23 mouse cellular contexts compared by ENCODE assay signal in the genomic region with DNA sequence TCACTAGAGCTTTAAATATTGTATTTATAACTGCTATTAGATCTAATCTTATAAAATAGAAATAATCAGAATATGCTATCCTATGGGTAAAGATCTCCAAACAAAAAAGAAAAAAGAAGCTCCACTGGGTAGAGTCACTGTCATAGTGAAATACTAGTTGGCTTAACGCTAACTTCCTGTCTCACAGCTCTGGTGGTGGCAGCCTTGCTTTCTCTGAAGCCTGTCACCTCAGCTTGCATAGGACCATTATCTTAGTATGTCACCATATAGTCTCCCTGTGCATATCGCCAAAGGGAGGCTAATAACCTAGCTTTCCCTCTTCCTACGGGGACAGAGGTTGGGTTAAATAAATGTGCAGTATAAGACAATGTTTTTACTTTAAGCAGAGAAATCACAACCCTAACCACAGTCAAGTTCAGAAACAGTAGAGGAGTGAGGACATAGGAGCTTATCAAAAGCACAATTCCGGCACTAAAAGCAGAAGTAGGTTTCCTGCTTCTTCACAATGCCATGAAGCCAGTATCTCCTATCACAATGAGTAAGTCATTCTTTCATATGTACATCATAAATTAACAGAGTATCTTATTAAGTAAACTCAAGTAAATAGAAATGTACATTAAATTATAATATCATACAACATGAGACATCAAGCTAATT.
DNase-seq lines count a peak whose midpoint lies in the region; ATAC-seq lines count a peak whose summit lies in the region.
"Had no signal": no experiment of that assay in that cellular context is flagged by ENCODE, and none has a peak within 500 bp of the region (broad histone marks: within the 10 kb centered on the region; RNA-seq: fewer than 3 reads in every experiment).

No protein-coding gene starts in this region.

- no peaks in the 10 kb centered on the region for H3K36me3 ChIP-seq in midbrain, embryonic 11.5 days (ENCODE audit: control insufficient read depth, insufficient read depth, low read length)
- H3K36me3 ChIP-seq: embryonic facial prominence, embryonic 13.5 days; heart, embryonic 10.5 days; hindbrain, embryonic 10.5 days; intestine, embryonic 15.5 days had no signal

- no peak overlapping the region for H3K27ac ChIP-seq in midbrain, embryonic 11.5 days (ENCODE audit: low read depth, low read length)
- H3K27ac ChIP-seq: embryonic facial prominence, embryonic 13.5 days; forebrain, embryonic 13.5 days; heart, embryonic 10.5 days; hindbrain, embryonic 10.5 days; hindbrain, embryonic 14.5 days; intestine, embryonic 15.5 days had no signal

- no peak overlapping the region for H3K4me2 ChIP-seq in midbrain, embryonic 11.5 days
- H3K4me2 ChIP-seq: embryonic facial prominence, embryonic 13.5 days; forebrain, embryonic 13.5 days; hindbrain, embryonic 14.5 days; intestine, embryonic 15.5 days had no signal

- no peaks in the 10 kb centered on the region for H3K9me3 ChIP-seq in midbrain, embryonic 11.5 days (ENCODE audit: control insufficient read depth, low read length)
- H3K9me3 ChIP-seq: embryonic facial prominence, embryonic 13.5 days; forebrain, embryonic 13.5 days; heart, embryonic 10.5 days; hindbrain, embryonic 10.5 days; intestine, embryonic 15.5 days had no signal

- ATAC-seq in CD4-positive, CD25-positive, alpha-beta regulatory T cell, adult 4 months = peak; percentile 47
- peak; percentile 85 for ATAC-seq in hematopoietic stem cell, adult 5-6 weeks (replicated peaks in 1 of 2; ENCODE audit: insufficient read depth in 1 of 2, low FRiP score in 2 of 2, low TSS enrichment in 1 of 2, low read depth in 1 of 2, poor library complexity in 2 of 2, severe bottlenecking in 2 of 2)
- ATAC-seq in megakaryocyte-erythroid progenitor cell, adult 5-6 weeks (replicated peaks; ENCODE audit: low FRiP score, low TSS enrichment, poor library complexity, severe bottlenecking) = 0 out of 2 replicates have a peak, but pooled peaks have one; percentile 22
- no peak for ATAC-seq in midbrain, embryonic 11.5 days (ENCODE audit: low FRiP score)
- ATAC-seq: forebrain, embryonic 13.5 days; forebrain, postnatal 0 days; intestine, embryonic 15.5 days; Patski had no signal

- WGBS in midbrain, embryonic 11.5 days = 91% methylated on average over 4 of the region's 4 CpGs

- H3K27me3 ChIP-seq in midbrain, embryonic 11.5 days (ENCODE audit: control insufficient read depth, insufficient read depth, low read length) = no peaks in the 10 kb centered on the region
- H3K27me3 ChIP-seq: embryonic facial prominence, embryonic 13.5 days; forebrain, embryonic 13.5 days; intestine, embryonic 15.5 days; Patski had no signal

- no peaks in the 10 kb centered on the region for H3K4me1 ChIP-seq in midbrain, embryonic 11.5 days (ENCODE audit: control insufficient read depth, insufficient read depth, low read length)
- H3K4me1 ChIP-seq: embryonic facial prominence, embryonic 13.5 days; forebrain, embryonic 13.5 days; heart, embryonic 10.5 days; hindbrain, embryonic 10.5 days; intestine, embryonic 15.5 days had no signal

- no peak overlapping the region for H3K4me3 ChIP-seq in midbrain, embryonic 11.5 days (ENCODE audit: low read depth, low read length)
- H3K4me3 ChIP-seq: embryonic facial prominence, embryonic 13.5 days; forebrain, embryonic 13.5 days; heart, embryonic 10.5 days; hindbrain, embryonic 10.5 days; intestine, embryonic 15.5 days had no signal

- DNase-seq in T-cell, adult 2 months (ENCODE audit: low spot score) = peak; percentile 5
- DNase-seq in liver = no peak
- no peak for DNase-seq in natural killer cell, adult 2 months (ENCODE audit: low spot score in 2 of 2)
- no peak for DNase-seq in midbrain, embryonic 11.5 days (ENCODE audit: low spot score, missing footprints)
- no peak for DNase-seq in testis, postnatal 14 days (ENCODE audit: low spot score)
- DNase-seq: adrenal gland, adult 2 months; adrenal gland, postnatal 25 days; cerebellum, adult 2 months; cerebellum, postnatal 14 days; forebrain, postnatal 0 days; gastrocnemius, postnatal 14 days; heart, adult 11 months; heart, postnatal 10 days had no signal

- no peak overlapping the region for H3K9ac ChIP-seq in midbrain, embryonic 11.5 days (ENCODE audit: low read length)
- H3K9ac ChIP-seq: embryonic facial prominence, embryonic 13.5 days; forebrain, embryonic 13.5 days; forebrain, postnatal 0 days; hindbrain, embryonic 14.5 days; intestine, embryonic 15.5 days had no signal
